ENCODE assay signal across 21 mouse cellular contexts in the genomic region with DNA sequence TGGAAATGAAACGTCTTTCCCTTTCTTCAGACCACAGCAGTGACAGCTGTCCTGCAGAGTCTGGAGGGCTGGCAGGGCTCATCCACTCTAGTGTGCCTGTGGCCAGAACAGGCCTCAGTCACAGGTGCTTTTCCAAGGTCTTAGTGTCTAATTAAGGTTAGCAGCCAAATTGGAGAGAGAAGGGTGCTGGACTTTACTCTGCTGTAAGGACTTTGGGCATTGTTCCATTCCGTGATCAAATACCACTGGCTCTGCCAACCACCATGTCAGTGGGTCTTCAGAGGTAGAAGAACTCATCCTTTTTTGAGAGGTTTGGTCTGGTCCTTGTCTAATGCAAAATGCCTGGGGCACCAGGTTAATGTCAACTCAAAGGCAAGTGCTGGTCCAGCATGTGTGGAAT. TPM values are rescaled to one million over a fixed set of nuclear protein-coding genes. Genes with fewer than 3 reads are reported as not detected.
A peak's percentile ranks its signal among the peaks of the same experiment; 100 is the strongest.
DNase-seq lines count a peak whose midpoint lies in the region; ATAC-seq and TF ChIP-seq lines count a peak whose summit lies in the region.
"Had no signal": no experiment of that assay in that cellular context is flagged by ENCODE, and none has a peak within 500 bp of the region (broad histone marks: within the 10 kb centered on the region; RNA-seq: fewer than 3 reads in every experiment).

No protein-coding gene starts in this region.

- H3K4me1 ChIP-seq in heart, embryonic 10.5 days = peaks cover 58% of the 10 kb centered on the region
- H3K4me1 ChIP-seq in heart, postnatal 0 days (ENCODE audit: control insufficient read depth, insufficient read depth) = peaks cover 35% of the 10 kb centered on the region; the same call in 1 of the 2 replicates
- H3K4me1 ChIP-seq in kidney, embryonic 15.5 days = peaks cover 24% of the 10 kb centered on the region

- H3K27me3 ChIP-seq in heart, embryonic 10.5 days (ENCODE audit: insufficient read depth, poor library complexity, severe bottlenecking) = peaks cover 28% of the 10 kb centered on the region
- no peaks in the 10 kb centered on the region for H3K27me3 ChIP-seq in heart, postnatal 0 days (ENCODE audit: control insufficient read depth, insufficient read depth, low read length)
- peaks cover 45% of the 10 kb centered on the region for H3K27me3 ChIP-seq in kidney, embryonic 15.5 days
- H3K27me3 ChIP-seq: midbrain, embryonic 15.5 days had no signal

- DNase-seq in heart, embryonic 10.5 days (ENCODE audit: low spot score) = no peak
- no peak for DNase-seq in heart, postnatal 10 days
- DNase-seq in heart, postnatal 0 days (ENCODE audit: low spot score) = no peak
- no peak for DNase-seq in heart, adult 8-10 months (ENCODE audit: low spot score)
- peak; percentile 43 to 44 for DNase-seq in kidney, postnatal 36 days
- DNase-seq: adrenal gland, postnatal 25 days; cerebellum, adult 9-10 months; gastrocnemius, postnatal 36 days; layer of hippocampus, adult 9-11 months; left cerebral cortex, postnatal 4 days; lung, postnatal 4 days; right cerebral cortex, postnatal 14 days had no signal

- H3K4me3 ChIP-seq in heart, embryonic 10.5 days = no peak overlapping the region
- no peak overlapping the region for H3K4me3 ChIP-seq in heart, postnatal 0 days (ENCODE audit: low read depth, low read length)
- H3K4me3 ChIP-seq in kidney, embryonic 15.5 days (replicated peaks) = no peak overlapping the region
- H3K4me3 ChIP-seq: hindbrain, embryonic 13.5 days; limb, embryonic 15.5 days; midbrain, embryonic 15.5 days; neural tube, embryonic 12.5 days had no signal

- H3K36me3 ChIP-seq in heart, embryonic 10.5 days = no peaks in the 10 kb centered on the region
- no peaks in the 10 kb centered on the region for H3K36me3 ChIP-seq in heart, postnatal 0 days (replicated peaks; ENCODE audit: control insufficient read depth, insufficient read depth, low read length)
- H3K36me3 ChIP-seq in kidney, embryonic 15.5 days = no peaks in the 10 kb centered on the region
- H3K36me3 ChIP-seq: hindbrain, embryonic 13.5 days; limb, embryonic 15.5 days; midbrain, embryonic 15.5 days; neural tube, embryonic 12.5 days had no signal

- no peak for ATAC-seq in heart, postnatal 0 days (ENCODE audit: insufficient read depth, low read depth)
- ATAC-seq in kidney, embryonic 15.5 days (replicated peaks; ENCODE audit: low FRiP score) = no peak
- peak; percentile 22; the same call in 1 of the 2 replicates for ATAC-seq in erythroid progenitor cell, adult 5-6 weeks (replicated peaks; ENCODE audit: low FRiP score, poor library complexity, severe bottlenecking)
- ATAC-seq: CD4-positive, CD25-positive, alpha-beta regulatory T cell, adult 4 months; midbrain, embryonic 15.5 days had no signal

- H3K4me2 ChIP-seq in heart, postnatal 0 days (ENCODE audit: low read depth, low read length) = no peak overlapping the region
- no peak overlapping the region for H3K4me2 ChIP-seq in kidney, embryonic 15.5 days
- H3K4me2 ChIP-seq: heart, embryonic 11.5 days; hindbrain, embryonic 13.5 days; limb, embryonic 15.5 days; midbrain, embryonic 15.5 days; neural tube, embryonic 12.5 days had no signal

- 63% methylated on average over 2 of the region's 2 CpGs for WGBS in heart, embryonic 10.5 days
- 40% methylated on average over 2 of the region's 2 CpGs for WGBS in heart, postnatal 0 days
- WGBS in kidney, embryonic 15.5 days = 65% methylated on average over 2 of the region's 2 CpGs

- H3K9me3 ChIP-seq in heart, embryonic 10.5 days = no peaks in the 10 kb centered on the region
- no peaks in the 10 kb centered on the region for H3K9me3 ChIP-seq in heart, postnatal 0 days (replicated peaks; ENCODE audit: control insufficient read depth, low read length)
- no peaks in the 10 kb centered on the region for H3K9me3 ChIP-seq in kidney, embryonic 15.5 days (replicated peaks)
- H3K9me3 ChIP-seq: hindbrain, embryonic 13.5 days; limb, embryonic 15.5 days; midbrain, embryonic 15.5 days; neural tube, embryonic 12.5 days had no signal

- H3K27ac ChIP-seq in heart, embryonic 10.5 days = peak overlapping the region; percentile 74
- peak overlapping the region; percentile 72 for H3K27ac ChIP-seq in heart, postnatal 0 days (ENCODE audit: low read depth)
- H3K27ac ChIP-seq in kidney, embryonic 15.5 days = no peak overlapping the region
- H3K27ac ChIP-seq: hindbrain, embryonic 13.5 days; kidney, postnatal 0 days; limb, embryonic 15.5 days; neural tube, embryonic 12.5 days had no signal

- no peak for TF ChIP-seq CTCF in heart, postnatal 0 days (IDR thresholded peaks at IDR 0.05; ENCODE audit: low read depth)

- intact Hi-C loops in heart, postnatal 10 days (cut with DNase I) = loop anchor here (5.0 kb wide), 1 partner anchor 342 kb away; no protein-coding TSS in a partner anchor

- TF ChIP-seq EP300 in heart, postnatal 0 days (IDR thresholded peaks at IDR 0.05; ENCODE audit: low read depth) = no peak

- H3K9ac ChIP-seq in heart, postnatal 0 days (replicated peaks; ENCODE audit: low read depth, low read length) = no peak overlapping the region
- no peak overlapping the region for H3K9ac ChIP-seq in kidney, embryonic 15.5 days
- H3K9ac ChIP-seq: hindbrain, embryonic 13.5 days; limb, embryonic 15.5 days; midbrain, embryonic 15.5 days; neural tube, embryonic 12.5 days had no signal

RNA-seq across cellular contexts. Expression of a gene that starts 59.0 kb away (rescaled TPM):
- polyA plus RNA-seq in heart, embryonic 10.5 days (2016; fragmentation: Nextera tagmentation; extraction: Ambion mirVana) = 127 and 143 TPM in 2 replicates
- 10 to 100 TPM; 82.4 to 90.0 TPM for total RNA-seq in heart, postnatal 10 days (2021)
- total RNA-seq in heart, postnatal 0 days (2014; rRNA removed; ENCODE audit: low replicate concordance) = 115 and 118 TPM in 2 replicates
- polyA plus RNA-seq in heart, postnatal 0 days (2015; fragmentation: Nextera tagmentation; extraction: Ambion mirVana) = 62.9 and 66.9 TPM in 2 replicates
- total RNA-seq in heart, adult 8-10 months (2022) = 10 to 100 TPM; 62.6 to 69.4 (median 67.4) TPM
- polyA plus RNA-seq in kidney, embryonic 15.5 days (2015; fragmentation: Nextera tagmentation; extraction: Ambion mirVana) = 123 and 128 TPM in 2 replicates
- total RNA-seq in erythroid progenitor cell, adult 5-6 weeks (2015; ENCODE audit: low replicate concordance) = 76.7 and 95.5 TPM in 2 replicates
- total RNA-seq in erythroid progenitor cell, adult 5-6 weeks (2017; ENCODE audit: low replicate concordance) = 100 and 110 TPM in 2 replicates

RNA-seq across cellular contexts. Expression of a gene that starts 59.1 kb away (rescaled TPM):
- polyA plus RNA-seq in heart, embryonic 10.5 days (2016; fragmentation: Nextera tagmentation; extraction: Ambion mirVana) = 13.6 and 15.3 TPM in 2 replicates
- total RNA-seq in heart, postnatal 10 days (2021) = 1 to 10 TPM; 4.9 to 7.4 TPM
- 13.1 and 19.7 TPM in 2 replicates for total RNA-seq in heart, postnatal 0 days (2014; rRNA removed; ENCODE audit: low replicate concordance)
- 13.2 and 14.8 TPM in 2 replicates for polyA plus RNA-seq in heart, postnatal 0 days (2015; fragmentation: Nextera tagmentation; extraction: Ambion mirVana)
- total RNA-seq in heart, adult 8-10 months (2022) = 10 to 100 TPM in 1 of 4 experiments, 1 to 10 TPM in 3; 5.7 to 10.1 (median 8.3) TPM
- 14.6 and 15.2 TPM in 2 replicates for polyA plus RNA-seq in kidney, embryonic 15.5 days (2015; fragmentation: Nextera tagmentation; extraction: Ambion mirVana)
- 6.1 and 8.4 TPM in 2 replicates for total RNA-seq in erythroid progenitor cell, adult 5-6 weeks (2015; ENCODE audit: low replicate concordance)
- 1.1 and 5.3 TPM in 2 replicates for total RNA-seq in erythroid progenitor cell, adult 5-6 weeks (2017; ENCODE audit: low replicate concordance)

Comparison
In these comparisons a context has a peak if more than half of its experiments do, and no peak if none do; other contexts are left out.
1. DNase-seq: peak in kidney, postnatal 36 days (2 of 2); none in heart, embryonic 10.5 days (single experiment), heart, postnatal 10 days (0 of 2), heart, postnatal 0 days (single experiment) and heart, adult 8-10 months (single experiment).